Mouse (Mus musculus): ENCODE measurements around the gene Adamtsl3.

Adamtsl3 gene

GRCm38 (mm10) chr7:82422561-82422960, 87.1 kb downstream of the Adamtsl3 start:
- no peak for DNase-seq (ENCODE audit: low spot score in 2 of 2)

- no peak for DNase-seq (ENCODE audit: low spot score in 2 of 2)
Observed at GRCm38 (mm10) chr7:82423602-82424001, 88.1 kb downstream of the Adamtsl3 start.

DNA sequence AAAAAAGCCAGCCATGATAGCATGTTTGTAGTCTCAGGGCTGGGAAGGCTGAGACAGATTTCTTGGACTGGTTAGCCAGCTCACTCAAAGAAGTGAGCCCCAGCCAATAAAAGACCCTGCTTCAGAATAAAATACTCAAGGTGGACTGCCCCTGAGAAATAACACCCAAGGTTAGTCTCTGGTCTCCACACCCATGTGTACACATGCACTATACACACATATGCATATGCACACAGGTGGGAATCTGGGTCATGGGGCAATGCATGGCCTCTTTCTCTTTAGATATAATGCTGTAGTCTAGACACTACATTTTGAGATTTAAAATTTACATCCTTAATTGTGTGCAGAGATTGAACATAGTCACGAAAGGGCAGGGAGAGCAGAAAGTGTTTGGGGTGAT, 88.8 kb downstream of the Adamtsl3 start:
- no peak for DNase-seq (ENCODE audit: low spot score in 2 of 2)

DNA sequence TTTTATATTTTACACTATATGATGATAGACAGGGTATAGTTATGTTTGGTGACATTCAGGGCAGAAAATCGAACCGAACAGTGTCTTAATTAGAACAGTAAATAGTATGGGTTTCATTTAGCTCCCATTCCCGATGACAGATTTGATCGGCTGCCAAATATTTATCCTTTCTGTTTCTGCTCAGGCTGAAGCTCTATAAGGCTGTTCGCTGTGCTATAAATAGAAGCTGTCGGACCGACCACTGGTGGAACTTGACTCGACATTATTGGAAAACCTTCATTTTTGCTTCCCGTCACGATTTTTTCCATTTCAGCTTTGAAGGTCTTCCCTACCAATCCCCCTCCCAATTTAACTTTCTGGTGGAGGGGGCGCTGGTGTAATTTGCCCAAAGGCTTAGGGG, 89.9 kb downstream of the Adamtsl3 start:
- no peak for DNase-seq (ENCODE audit: low spot score in 2 of 2)

- DNase-seq (ENCODE audit: low spot score in 2 of 2), result no peak
Observed at GRCm38 (mm10) chr7:82429447-82429846, 94.0 kb downstream of the Adamtsl3 start.

DNA sequence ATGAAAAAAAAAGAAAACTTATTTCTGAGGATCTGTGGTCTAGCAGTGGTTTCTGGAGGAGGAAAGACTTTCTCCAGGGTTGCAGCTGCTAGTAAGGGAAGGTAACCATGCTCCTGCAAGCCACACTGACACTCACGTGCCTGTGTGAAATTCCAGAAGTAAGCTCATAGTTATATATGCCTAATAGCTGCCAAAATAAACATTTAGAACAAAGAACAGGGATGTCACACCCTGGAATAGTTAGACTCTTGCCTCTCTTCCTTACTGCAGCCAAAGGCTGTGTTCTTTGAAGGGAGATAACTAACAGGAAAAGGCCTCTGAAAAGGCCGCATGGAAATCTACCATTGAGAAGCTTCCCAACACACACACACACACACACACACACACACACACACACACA, 96.1 kb downstream of the Adamtsl3 start:
- DNase-seq (ENCODE audit: low spot score in 2 of 2), result no peak

DNA sequence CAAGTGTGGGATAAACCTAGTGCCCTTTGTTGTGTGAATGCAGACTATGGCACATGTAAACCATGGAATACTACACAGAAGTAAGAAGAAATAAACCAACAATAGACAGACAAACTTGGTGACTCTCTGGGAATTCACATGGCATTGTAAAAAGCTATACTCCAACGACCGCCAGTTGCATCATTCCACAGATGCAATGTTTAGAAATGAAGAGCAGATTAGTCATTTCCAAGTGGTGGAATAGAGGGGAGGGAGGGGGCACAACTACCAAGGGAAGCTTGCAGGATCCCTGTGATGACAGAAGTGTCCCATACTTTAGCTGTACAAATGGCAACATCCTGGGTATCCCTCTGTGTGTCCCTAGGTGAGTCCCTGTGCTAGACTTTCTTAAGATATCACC, 97.7 kb downstream of the Adamtsl3 start:
- DNase-seq (ENCODE audit: low spot score in 2 of 2), result no peak

DNA sequence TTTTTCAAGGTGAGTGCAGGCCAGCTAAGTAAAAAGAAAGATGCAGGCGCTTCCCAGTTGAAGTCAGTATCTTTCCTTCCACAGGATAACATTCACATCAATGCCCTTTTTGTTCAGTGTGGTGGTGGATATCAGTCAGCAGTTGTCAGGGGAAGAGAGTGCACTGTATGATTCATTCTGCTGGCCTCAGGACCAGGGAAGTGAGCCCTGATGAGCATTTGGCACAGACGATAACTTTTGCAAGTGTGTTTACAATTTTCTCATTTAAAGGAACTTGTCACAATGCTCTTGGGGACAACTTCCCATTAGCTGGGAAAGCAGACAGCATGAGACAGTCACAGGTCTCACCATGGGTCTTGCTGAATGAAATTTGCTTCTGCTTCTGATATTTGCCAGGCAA, 122.9 kb downstream of the Adamtsl3 start:
- DNase-seq (ENCODE audit: low spot score in 2 of 2), result no peak

- no peak for DNase-seq (ENCODE audit: low spot score in 2 of 2)
Observed at GRCm38 (mm10) chr7:82462921-82463523, 127.5 kb downstream of the Adamtsl3 start.

- DNase-seq (ENCODE audit: low spot score in 2 of 2), result no peak
Observed at GRCm38 (mm10) chr7:82464364-82464763, 128.9 kb downstream of the Adamtsl3 start.

DNA sequence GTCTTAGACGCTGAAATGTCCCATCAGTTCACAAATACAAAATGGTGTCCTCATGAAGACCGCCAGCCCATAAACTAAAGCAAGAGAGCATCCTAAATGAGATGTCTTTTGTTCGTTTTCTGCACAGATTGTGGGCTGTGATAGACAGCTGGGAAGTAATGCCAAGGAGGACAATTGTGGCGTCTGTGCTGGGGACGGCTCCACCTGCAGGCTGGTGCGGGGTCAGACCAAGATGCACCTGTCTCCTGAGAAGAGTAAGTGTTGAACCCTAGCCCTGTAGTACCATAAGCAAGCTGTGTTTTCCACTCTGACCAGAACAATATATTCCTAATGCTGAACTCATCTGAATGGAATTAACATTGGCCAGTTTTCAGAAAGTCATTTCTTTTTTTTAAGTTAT, 129.9 kb downstream of the Adamtsl3 start:
- DNase-seq (ENCODE audit: low spot score in 2 of 2), result no peak

DNA sequence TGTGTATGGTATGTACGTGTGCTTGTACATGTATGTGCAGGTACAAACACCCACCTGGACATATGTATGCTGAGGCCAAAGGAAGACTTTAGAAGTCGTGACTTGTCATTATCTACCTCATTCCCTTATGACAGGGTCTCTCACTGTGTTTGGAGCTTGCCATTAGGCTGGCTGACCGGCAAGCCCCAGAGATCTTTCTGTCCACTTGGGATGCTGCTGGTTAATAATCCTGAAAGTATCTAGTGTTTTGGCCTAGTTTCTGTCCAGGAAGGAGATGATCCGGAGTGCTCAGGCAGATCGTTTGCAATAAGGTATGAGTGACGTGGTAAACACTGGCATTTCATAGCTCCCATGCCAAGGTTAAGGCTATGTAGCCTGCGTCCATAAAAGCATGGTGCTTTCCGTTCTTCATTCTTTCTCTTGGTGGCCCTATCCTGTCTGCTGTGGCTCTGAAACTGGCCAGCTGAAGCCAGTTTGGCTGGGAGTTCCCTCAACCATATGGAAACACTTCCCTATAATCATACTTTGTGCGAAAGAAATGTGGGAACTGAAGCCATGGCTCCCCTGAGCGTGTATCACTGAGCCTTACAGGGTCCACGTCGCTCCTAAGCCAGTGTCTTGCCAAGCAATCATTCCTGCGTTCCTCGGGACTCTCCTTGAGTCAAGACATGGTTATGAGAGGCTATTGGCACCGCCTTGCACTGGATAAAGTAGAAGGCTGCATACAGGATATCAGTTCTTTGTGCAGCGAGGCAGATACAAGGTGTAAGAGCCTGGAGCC, 141.1 kb downstream of the Adamtsl3 start:
- DNase-seq (ENCODE audit: low spot score in 2 of 2), result no peak

- DNase-seq (ENCODE audit: low spot score in 2 of 2), result no peak
Observed at GRCm38 (mm10) chr7:82478461-82478860, 143.0 kb downstream of the Adamtsl3 start.

GRCm38 (mm10) chr7:82478861-82479755, 143.6 kb downstream of the Adamtsl3 start:
- no peak for DNase-seq (ENCODE audit: low spot score in 2 of 2)

GRCm38 (mm10) chr7:82483426-82483825, 147.9 kb downstream of the Adamtsl3 start:
- DNase-seq (ENCODE audit: low spot score in 2 of 2), result no peak

DNA sequence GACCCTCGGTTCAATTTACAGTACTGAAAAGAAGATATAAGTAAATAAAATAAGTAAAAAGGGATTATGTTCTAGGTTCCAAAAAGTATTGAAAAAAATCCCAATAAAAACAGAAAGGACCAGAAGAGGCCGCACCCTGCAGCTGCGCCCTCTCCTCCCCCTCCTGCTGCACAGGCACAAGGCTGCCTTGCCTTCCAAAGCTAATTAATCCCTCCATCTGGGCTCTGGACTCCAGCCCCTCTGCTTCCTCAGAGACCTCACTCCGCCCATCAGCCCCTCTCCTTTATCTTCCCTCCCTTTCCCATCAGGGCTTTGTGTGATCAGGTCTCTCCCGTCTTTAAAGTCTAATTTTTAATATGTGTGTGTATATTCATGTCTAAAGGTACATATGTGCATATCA, 149.3 kb downstream of the Adamtsl3 start:
- no peak for DNase-seq (ENCODE audit: low spot score in 2 of 2)

DNA sequence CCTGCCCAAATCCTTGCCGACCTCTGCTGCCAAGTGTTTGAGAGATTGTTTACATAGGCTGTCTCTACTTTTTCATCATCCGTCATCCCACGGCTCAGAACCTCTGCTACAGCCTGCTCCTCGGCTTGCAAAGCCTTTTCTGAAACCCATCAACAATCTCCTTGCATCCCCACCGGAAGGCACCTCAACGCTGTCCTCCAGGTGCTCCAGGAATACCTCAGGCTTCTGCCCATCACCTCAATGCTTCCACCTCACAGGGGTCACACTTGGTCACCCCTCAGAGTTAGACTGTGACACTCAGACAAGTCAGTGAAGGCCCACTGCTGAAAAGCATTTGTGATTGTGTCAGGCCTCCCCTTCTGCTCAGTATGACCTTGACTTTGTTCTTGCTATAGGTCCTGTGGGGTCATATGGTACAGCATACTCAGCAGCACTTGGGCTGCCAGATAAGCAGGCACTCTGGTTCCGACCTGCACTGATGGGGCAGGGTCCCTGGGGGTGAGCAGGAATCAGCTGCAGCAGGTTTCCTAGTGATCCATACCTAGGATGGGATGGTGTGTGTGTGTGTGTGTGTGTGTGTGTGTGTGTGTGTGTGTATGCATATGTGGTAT, 150.0 kb downstream of the Adamtsl3 start:
- DNase-seq (ENCODE audit: low spot score in 2 of 2), result no peak

- DNase-seq (ENCODE audit: low spot score in 2 of 2), result no peak
Observed at GRCm38 (mm10) chr7:82491018-82491417, 155.5 kb downstream of the Adamtsl3 start.

DNA sequence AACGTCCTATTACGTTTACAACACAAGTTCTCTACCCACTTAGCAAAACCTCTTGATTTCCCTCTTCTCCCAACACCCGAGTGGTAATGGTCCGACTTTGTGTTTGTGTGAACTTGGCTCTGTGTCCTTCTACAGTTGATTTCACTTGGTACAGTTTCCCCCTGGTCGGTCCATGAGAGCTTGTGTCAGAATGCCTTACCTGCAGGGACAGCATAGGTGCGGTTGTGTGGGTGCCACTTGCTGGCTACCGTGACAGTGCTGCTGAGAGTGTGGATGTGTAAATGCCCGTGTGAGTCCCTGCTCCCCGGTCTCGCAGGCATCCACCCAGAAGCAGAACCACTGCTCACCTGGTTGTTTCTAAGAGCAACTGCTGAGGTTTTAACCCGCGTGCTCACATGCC, 157.4 kb downstream of the Adamtsl3 start:
- DNase-seq (ENCODE audit: low spot score in 2 of 2), result no peak

GRCm38 (mm10) chr7:82494220-82494619, 158.7 kb downstream of the Adamtsl3 start:
- no peak for DNase-seq (ENCODE audit: low spot score in 2 of 2)

GRCm38 (mm10) chr7:82497064-82497463, 161.6 kb downstream of the Adamtsl3 start:
- DNase-seq (ENCODE audit: low spot score in 2 of 2), result no peak

DNA sequence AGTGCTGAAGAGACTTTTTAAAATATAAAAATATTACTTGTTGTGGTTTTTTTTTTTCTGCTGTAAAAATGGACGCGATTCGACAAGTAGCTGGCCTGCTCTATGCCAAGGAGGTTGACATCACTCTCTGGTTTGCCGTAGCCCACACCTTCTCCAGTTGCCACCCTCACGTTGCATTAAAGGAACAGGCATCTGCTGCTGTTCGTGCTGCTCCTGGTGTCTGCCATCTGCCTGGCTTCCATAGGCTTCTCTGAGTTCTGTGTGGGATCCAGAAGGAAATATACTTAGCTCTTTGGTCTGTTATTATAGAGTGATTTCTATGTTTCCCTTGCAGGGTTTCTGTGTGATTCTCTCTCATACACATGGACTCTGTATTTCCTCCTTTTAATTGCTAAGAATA, 165.8 kb downstream of the Adamtsl3 start:
- no peak for DNase-seq (ENCODE audit: low spot score in 2 of 2)
